Mouse (Mus musculus): Measurements from ENCODE around the gene Rabep1.
"Not testable (repeated sequence)": the region's sequence is repeated elsewhere in the genome, so short reads cannot be mapped to it uniquely, and the experiment has no call there.

The Rabep1 gene

DNA sequence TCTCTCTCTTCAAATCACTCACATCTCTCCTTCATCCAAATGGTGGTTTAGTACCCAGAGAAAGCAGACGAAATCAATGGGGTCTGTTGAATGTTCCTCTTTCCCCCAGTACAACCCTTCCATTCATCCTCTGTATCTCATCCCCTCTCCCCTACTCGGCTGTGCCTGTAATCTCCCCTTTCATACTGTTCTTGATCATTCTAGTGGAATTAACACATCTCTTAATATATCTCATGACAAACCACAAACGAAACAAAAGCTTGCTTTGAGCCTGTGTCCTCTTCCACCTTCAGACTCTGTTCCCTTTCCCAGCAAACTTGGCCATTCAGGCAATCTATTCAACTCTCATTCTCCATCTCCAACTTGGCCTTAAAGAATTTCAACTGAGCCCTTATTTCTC is 13.4 kb upstream of the Rabep1 start:
- DNase-seq (ENCODE audit: low read depth, low spot score), result no peak

GRCm38 (mm10) chr11:70833408-70833807 is 11.2 kb upstream of the Rabep1 start:
- DNase-seq (ENCODE audit: low read depth, low spot score), result no peak

DNA sequence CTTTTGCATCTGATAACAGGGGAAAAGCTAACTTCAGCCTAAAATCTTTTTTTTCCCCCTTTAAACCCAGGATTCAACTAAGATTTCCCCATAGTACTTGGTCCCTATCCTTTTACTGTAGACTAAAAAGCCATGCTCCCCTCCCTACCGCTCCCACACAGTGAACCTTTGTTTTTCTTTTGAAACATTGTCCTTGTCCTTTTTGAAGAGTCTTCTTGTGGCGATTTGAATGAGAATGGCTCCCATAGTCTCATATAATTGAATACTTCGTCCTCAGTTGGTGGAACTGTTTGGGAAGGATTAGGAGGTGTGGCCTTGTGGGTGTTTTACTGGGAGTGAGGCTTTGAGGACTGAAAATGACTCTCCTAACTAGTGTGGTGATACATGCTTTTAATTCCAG is 10.7 kb upstream of the Rabep1 start:
- no peak for DNase-seq (ENCODE audit: low read depth, low spot score)

GRCm38 (mm10) chr11:70835381-70835831 is 9.2 kb upstream of the Rabep1 start:
- no peak for DNase-seq (ENCODE audit: low read depth, low spot score)

DNA sequence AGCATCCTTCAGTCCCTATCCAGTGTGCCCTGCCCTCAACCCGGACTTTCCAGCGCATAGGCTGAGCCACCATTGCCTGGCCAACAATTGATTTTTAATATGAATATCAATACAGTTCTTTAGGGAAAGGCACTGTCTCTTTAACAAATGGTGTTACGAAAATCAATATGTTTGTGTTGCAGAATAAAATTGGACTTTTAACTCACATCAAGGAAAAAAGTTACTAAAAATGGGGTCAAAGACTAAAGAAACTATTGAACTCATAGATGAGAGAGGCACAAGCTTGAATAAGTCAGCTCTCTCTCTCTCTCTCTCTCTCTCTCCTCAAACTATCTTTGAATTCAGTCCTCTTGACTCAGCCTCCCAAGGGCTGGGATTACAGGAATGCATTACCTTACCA is 7.5 kb upstream of the Rabep1 start:
- DNase-seq (ENCODE audit: low read depth, low spot score), result no peak

GRCm38 (mm10) chr11:70838610-70839009 is 6.0 kb upstream of the Rabep1 start:
- DNase-seq (ENCODE audit: low read depth, low spot score), result no peak

DNA sequence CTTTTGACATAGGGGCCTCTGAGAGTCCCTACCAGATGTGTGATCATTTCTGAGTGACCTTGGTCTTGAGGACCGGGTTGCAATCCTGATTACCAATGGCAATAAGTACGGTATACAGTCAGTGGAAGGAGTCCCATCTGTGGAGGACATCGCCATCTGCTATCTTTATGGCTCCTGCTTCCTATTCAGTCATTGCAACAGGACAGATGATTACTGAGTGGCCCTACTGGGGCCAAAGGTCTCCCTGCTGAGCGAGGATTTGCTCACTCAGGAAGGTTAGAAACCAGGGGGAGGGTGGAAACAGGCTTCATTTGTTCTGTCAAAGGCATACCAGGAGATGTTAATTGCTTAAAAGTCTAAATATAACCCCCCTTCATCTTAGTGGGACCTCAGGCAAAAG is 1.6 kb upstream of the Rabep1 start:
- no peak for DNase-seq (ENCODE audit: low read depth, low spot score)

DNA sequence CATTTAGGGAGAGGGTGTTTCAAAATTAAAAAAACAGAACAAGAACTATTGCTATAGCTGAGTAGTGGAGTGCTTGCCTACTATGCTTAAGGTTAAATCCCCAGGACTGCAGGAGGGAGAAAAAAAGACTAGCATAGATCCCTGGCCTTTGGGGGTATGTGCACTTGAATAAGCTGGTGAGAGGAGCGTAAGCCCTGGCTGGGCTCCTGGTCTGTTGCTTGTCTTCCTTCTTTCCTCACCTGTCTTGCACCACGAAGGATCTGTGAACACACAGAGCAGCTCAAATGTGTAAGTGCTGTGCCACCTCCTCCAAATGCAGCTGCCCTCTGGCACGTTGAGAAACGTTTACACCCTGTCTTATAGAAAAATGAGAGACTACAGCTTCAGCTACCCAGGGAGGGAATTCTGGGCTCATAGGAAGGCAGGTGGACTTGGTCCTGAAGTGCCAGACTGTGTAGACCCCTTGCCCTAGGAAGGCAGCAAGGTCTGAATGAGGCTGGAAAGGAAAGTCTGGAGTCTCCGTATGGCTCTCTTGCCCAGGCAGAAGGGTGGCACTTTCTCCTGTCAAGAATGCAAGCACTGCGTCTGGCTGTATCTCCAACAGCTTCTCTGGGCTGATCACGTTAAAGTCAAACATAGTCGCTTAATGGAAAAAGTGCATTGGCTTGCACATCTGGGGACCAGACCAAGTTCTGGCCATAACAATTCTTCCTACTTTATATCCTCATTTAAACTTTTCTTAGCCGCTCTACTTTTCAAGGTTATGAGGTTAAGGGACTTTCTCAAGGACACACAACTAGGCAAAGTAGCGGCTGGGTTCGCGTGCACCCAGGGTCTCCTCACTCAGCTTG is 652 bp upstream of the Rabep1 start:
- DNase-seq (ENCODE audit: low read depth, low spot score), result no peak

GRCm38 (mm10) chr11:70845457-70845978 is 940 bp downstream of the Rabep1 start:
- DNase-seq (ENCODE audit: low read depth, low spot score), result no peak

- no peak for DNase-seq (ENCODE audit: low read depth, low spot score)
These were observed 1.5 kb downstream of the Rabep1 start for GRCm38 (mm10) chr11:70846029-70846428.

DNA sequence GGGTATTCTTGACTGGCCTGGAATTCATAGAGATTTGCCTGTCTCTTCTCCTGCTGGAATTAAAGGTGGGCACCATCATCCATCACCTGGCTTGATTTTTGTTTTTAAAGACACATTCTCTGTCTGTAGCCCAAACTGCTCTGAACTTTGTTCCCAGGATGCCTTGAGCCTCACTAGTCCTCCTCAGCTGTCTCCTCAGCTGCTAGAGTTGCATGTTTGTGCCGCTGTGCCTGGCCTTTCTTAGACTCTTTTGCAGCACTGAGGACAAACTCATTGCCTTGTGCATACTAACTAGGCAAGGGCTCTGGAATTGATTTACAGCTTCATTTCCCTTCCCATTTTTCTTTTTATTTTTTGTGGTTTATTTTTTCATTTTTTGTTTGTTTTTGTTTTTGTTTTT is 15.8 kb downstream of the Rabep1 start:
- no peak for DNase-seq (ENCODE audit: low read depth, low spot score)

DNA sequence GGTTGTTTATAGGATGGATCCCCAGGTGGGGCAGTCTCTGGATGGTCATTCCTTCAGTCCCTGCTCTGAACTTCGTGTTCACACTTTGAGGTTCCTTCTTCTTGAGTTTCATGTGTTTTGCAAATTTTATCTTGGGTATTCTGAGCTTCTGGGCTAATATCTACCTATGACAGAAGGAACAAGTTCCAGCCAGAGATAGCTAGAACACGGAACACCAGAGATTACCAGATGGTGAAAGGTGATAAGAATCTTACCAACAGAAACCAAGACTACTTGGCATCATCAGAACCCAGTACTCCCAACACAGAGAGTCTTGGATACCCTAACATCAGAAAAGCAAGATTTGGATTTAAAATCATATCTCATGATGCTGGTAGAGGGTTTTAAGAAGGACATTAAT is 18.6 kb downstream of the Rabep1 start:
- not testable (repeated sequence) for DNase-seq (ENCODE audit: low read depth, low spot score)

DNA sequence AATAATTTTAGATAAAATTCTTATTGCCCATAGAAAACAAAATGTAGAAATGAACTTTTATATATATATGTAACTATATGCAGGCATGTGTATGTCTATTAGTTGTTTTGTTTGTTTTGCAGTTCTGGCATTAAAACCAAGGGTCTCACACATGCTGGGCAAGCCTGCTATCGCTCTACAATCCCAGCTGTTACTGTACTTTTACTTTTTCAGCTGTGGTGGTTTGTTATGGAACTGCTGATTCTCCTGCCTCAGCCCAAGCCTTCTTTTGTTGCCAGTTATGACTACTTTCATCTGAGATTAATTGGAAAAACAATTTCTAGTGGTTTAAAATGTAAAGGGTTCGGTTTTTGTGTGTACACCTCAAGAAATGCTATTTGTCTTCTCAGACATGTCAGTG is 20.6 kb downstream of the Rabep1 start:
- no peak for DNase-seq (ENCODE audit: low read depth, low spot score)

GRCm38 (mm10) chr11:70869263-70869662 is 24.7 kb downstream of the Rabep1 start:
- no peak for DNase-seq (ENCODE audit: low read depth, low spot score)

- no peak for DNase-seq (ENCODE audit: low read depth, low spot score)
These were observed 25.2 kb downstream of the Rabep1 start for GRCm38 (mm10) chr11:70869811-70870210.

DNA sequence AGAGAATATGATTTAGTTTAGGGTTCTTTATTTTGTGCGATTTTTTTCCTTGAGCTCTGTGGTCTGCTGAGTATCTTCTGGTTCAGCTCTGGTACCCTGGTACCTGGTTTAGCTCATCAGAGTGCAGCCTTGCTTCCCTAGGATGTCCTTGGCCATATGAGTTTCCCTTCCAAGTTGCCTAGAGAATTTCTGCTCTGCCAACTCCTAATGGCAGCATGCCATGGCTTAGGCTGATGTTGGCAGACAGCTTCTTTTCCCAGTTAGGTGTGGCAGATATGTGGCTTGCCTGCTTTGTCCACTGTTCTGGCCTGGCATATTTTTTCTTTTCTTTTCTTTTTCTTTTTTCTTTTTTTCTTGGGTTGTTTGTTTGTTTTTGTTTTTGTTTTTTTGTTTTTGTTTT is 25.8 kb downstream of the Rabep1 start:
- no peak for DNase-seq (ENCODE audit: low read depth, low spot score)

- no peak for DNase-seq (ENCODE audit: low read depth, low spot score)
These were observed 26.5 kb downstream of the Rabep1 start for GRCm38 (mm10) chr11:70871110-70871509.

- no peak for DNase-seq (ENCODE audit: low read depth, low spot score)
These were observed 27.3 kb downstream of the Rabep1 start for GRCm38 (mm10) chr11:70871766-70872330.

DNA sequence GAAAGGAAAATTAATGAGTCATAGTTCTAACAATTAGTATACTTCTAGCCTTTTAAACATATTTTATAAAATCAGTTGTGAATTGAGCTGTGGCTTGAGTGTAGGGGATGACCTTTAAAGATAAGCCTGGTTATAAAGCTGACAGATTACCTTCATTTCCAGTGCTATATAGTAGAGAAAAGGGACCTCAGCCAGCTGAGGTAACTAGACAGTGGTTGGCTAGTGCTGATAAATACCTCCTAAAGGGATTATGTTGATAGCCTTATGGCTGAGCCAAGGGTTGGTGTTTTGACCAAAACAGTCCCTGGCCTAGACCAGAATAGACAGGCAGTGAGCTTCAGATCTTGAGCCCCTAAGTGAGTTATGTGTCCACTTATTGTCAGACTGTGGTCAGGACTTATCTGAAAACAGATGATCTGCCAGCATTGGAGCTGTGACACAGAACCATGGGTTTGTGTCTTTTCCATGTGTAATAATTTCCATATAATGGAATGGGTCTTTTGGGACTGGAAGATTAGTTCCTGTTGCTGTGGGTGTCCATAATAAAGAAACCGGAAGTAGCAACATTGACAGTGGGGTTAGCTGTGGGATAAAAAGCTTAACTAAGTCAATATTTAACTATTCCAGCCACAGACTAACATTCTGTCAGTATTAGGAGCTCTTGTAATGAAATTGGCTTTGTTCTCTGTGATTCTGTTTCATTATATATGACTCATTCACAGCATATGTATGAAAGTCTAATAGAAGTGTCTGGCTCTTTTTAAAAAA is 29.5 kb downstream of the Rabep1 start:
- no peak for DNase-seq (ENCODE audit: low read depth, low spot score)

GRCm38 (mm10) chr11:70877670-70878069 is 33.1 kb downstream of the Rabep1 start:
- no peak for DNase-seq (ENCODE audit: low read depth, low spot score)

DNA sequence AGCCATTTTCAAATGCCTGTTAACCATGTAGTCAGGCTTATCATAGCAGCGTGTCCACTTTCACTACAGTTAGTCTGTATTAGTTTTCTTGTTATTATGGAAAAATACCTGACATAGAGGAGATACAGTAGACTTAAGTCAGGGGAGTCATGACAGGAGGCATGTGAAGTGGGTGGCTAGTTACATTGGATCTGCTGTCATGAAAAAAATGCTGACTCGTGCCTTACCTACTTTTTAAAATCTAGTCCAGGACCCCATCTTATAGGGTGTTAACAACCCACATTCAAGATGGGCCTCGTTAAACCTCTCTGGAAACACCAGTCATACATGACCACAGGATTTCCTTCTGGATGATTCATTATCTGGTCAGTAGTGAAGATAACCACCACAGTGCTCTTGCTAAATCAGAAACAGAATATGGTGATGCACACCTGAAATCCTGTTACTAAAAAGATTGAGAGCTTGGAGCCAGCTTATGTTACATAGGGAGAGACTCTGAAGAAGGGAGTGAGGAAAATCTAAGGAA is 38.4 kb downstream of the Rabep1 start:
- DNase-seq (ENCODE audit: low read depth, low spot score), result no peak

DNA sequence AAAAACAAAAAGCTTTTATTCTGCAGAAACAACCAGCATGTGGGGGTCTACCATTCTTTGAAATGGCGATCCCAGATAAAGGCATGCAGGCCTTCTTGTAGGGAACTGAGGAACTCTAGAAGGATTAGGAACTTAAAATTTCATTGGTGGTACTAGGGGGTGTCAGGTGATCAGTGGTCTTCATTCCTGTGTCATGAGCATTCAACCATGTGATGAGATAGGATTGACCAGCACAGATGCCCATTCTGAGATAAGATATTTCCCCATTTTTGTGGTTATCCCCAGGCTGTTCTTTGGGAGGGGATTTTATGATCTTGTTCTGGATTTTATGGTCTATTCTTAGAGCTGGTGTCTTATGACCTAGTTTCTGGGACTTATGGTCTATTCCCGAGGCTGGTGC is 46.1 kb downstream of the Rabep1 start:
- DNase-seq (ENCODE audit: low read depth, low spot score), result no peak
